Mouse (Mus musculus) hindbrain, embryonic 10.5 days (tissue): ENCODE data around the gene Fyb. TPM values are rescaled to one million over a fixed set of nuclear protein-coding genes. Genes with fewer than 3 reads are reported as not detected.

Experiments
- DNase-seq: peaks from one replicate; pipeline ENCODE4 v3.0.0-alpha.2; 2017; ENCODE audit warnings: low spot score
- H3K27ac ChIP-seq: fragments of 300-500 bp; sonication (generic); 2 replicates; pipeline ENCODE4 v1.5.1; 2016; ENCODE audit warnings: mild to moderate bottlenecking, moderate library complexity
- H3K27me3 ChIP-seq: fragments of 300-500 bp; sonication (generic); 2 replicates; pipeline ENCODE4 v1.6.1; 2016; ENCODE audit warnings: mild to moderate bottlenecking; ENCODE audit not compliant: poor library complexity, insufficient read depth, severe bottlenecking
- H3K36me3 ChIP-seq: fragments of 300-500 bp; sonication (generic); 2 replicates; pipeline ENCODE4 v1.6.1; 2016; ENCODE audit warnings: mild to moderate bottlenecking, moderate library complexity
- H3K4me1 ChIP-seq: fragments of 300-500 bp; sonication (generic); replicated peaks from 2 replicates; pipeline ENCODE4 v1.6.1; 2016; ENCODE audit warnings: mild to moderate bottlenecking
- H3K4me3 ChIP-seq: fragments of 300-500 bp; sonication (generic); 2 replicates; pipeline ENCODE4 v1.5.1; 2016; ENCODE audit warnings: mild to moderate bottlenecking, moderate library complexity
- H3K9me3 ChIP-seq: fragments of 300-500 bp; sonication (generic); 2 replicates; pipeline ENCODE4 v1.6.1; 2016; ENCODE audit warnings: mild to moderate bottlenecking, moderate library complexity
- WGBS: fragments of 180-500 bp; shearing (Covaris S2); methylation state at CpG from one replicate; pipeline ENCODE4 v1.1.7; 2016; 5-methylcytosine and 5-hydroxymethylcytosine counted together
- polyA plus RNA-seq: library from polyadenylated mRNA; unstranded; fragments of >200 nt; fragmentation: Nextera tagmentation; extraction: Ambion mirVana; gene quantifications from 2 replicates; pipeline ENCODE4 v1.2.1, GENCODE M21; 2016

Fyb gene
- polyA plus RNA-seq, 1 experiment from 2014 or later = 3.8 TPM

DNA sequence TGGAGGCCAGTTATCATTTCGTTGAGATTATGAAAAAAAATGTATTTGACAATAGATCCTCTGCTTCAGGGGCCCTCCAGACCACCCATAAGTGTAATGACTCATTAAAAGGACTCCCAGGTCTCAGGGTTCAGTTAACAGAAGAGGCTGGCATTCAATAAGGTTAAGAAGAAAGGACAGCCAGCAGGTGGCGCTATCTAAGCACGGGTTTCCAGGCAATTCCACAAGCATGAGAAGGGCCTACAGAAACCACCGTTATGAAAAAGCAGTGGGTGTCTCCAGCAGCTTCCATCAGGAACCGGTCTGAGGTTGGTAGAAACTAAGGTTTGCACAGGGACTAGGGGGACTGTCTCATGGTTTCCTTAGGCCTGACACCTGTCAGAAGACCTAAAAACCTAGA is 99.9 kb downstream of the Fyb start:
- 6% methylated on average over 5 of the region's 5 CpGs for WGBS
- Histone ChIP-seq H3K27me3 (no peaks in the 10 kb centered on the region), H3K4me1 (peaks cover 13% of the 10 kb centered on the region), H3K4me3 (no peak overlapping the region), H3K27ac (no peak overlapping the region), H3K9me3 (no peaks in the 10 kb centered on the region), H3K36me3 (no peaks in the 10 kb centered on the region)
- peak; percentile 83 for DNase-seq

DNA sequence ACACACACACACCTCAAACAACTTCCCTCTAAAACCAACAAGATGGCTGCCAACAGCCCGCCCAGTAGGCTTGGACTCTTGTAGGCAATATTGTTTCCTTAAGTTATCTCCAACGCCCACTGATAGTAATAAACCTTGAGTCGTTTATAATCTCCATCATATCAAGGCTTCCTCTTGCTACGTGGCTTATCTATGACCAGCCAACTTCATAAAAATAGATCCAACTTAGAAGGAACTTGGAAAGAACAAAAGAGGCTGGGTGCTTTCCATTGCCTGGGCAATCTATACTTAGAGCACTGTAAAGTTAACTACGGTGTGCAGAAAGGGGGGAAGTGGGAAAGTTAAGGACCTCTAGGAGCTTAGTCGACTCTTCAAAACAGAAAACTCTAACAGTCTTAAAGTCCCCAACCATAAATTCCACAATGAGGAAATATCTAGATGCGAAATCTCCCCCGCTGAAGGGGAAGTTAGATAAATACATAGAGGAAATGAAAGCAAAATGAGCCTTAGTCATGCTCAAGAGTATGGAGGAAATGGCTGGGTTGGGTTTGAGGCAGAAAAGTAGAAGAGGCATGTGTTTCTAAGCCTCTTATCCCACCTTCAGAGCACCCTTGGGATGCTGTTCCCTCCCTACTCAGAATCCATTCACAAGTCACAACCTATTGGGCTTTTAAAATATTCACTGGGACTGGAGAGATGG is 101.0 kb downstream of the Fyb start:
- H3K27ac ChIP-seq = peak overlapping the region; percentile 67; the same call in 1 of the 2 replicates
- DNase-seq = no peak
- no peaks in the 10 kb centered on the region for H3K27me3 ChIP-seq
- no peaks in the 10 kb centered on the region for H3K9me3 ChIP-seq
- 94% methylated on average over 8 of the region's 8 CpGs for WGBS
- H3K36me3 ChIP-seq = no peaks in the 10 kb centered on the region
- peaks cover 13% of the 10 kb centered on the region for H3K4me1 ChIP-seq
- H3K4me3 ChIP-seq = no peak overlapping the region

DNA sequence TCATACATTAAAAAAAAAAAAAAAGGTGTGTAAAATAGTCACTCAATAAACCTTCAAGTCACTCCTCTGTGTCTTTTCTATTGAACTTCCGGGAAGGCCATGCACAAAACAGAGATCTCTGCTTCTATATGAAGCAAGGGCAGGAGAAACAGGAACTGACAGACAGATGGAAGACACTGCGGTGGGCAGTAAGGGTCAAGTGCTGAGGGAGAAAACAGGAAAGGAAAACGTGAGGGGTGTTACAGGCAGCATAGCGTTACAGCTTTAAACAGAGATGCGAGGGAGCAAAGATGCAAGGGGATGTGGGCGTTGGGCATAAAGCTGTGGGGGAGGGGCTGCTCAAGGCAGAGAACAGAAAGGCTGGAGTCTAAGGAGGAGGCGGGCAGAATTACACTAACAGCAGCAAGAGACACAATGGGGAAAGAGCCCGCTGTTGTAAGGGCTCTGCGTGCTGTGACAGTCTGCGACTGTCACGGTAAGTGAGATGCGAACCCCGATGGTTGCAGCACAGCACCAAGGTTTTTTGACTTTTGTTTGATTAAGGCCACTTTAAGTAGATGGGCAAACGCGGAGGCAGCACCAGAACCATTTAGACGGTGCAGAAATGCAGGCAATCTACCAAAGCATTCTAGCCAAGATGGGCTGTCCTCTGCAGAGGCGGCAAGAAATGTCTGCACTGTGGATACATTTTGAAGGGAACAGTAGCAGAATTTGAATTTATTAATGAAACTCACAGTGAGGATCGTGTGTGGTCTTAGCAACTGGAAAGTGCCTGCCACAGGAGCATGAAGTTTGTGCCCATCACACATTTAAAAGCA is 101.9 kb downstream of the Fyb start:
- H3K27ac ChIP-seq = peak overlapping the region; percentile 67
- H3K27me3 ChIP-seq = no peaks in the 10 kb centered on the region
- H3K36me3 ChIP-seq = no peaks in the 10 kb centered on the region
- WGBS = 12% methylated on average over 18 of the region's 18 CpGs
- DNase-seq = peak; percentile 47
- no peaks in the 10 kb centered on the region for H3K9me3 ChIP-seq
- H3K4me1 ChIP-seq = peaks cover 13% of the 10 kb centered on the region
- peak overlapping the region; percentile 46 for H3K4me3 ChIP-seq

DNA sequence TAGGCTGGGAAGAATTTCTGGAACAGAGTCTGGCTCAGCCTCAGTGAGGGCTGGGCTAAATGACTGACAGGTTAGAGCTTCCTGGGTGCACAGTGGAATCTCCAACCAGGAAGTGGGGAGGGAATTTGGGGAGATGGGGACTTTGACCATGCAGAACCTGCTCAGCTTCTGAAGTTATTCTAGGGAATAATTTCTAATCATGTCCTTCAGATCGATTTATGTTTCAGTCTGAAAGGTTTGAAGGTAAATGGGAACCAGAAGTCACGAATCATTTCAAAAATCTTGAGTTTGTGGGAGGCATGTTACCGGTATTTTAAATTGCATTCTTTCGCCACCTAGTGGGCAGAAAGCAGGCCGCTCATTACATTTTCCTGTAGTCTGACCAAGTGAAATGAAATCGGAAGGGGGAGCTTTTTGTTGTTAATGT is 103.0 kb downstream of the Fyb start:
- 6% methylated on average over 6 of the region's 6 CpGs for WGBS
- peak overlapping the region; percentile 12 for H3K4me3 ChIP-seq
- DNase-seq = peak; percentile 41

GRCm38 (mm10) chr15:6626123-6626522 is 103.5 kb downstream of the Fyb start:
- Histone ChIP-seq H3K9me3 (no peaks in the 10 kb centered on the region), H3K27me3 (no peaks in the 10 kb centered on the region), H3K27ac (no peak overlapping the region), H3K36me3 (no peaks in the 10 kb centered on the region), H3K4me1 (peaks cover 13% of the 10 kb centered on the region), H3K4me3 (no peak overlapping the region)
- no peak for DNase-seq
- 75% methylated on average over 5 of the region's 5 CpGs for WGBS

More for the DNA sequence above, 103.0 kb downstream of the Fyb start:
- H3K9me3 ChIP-seq = no peaks in the 10 kb centered on the region
- no peak overlapping the region for H3K27ac ChIP-seq
- H3K4me1 ChIP-seq = peaks cover 13% of the 10 kb centered on the region
- H3K36me3 ChIP-seq = no peaks in the 10 kb centered on the region
- no peaks in the 10 kb centered on the region for H3K27me3 ChIP-seq

- no peaks in the 10 kb centered on the region for H3K27me3 ChIP-seq
- no peaks in the 10 kb centered on the region for H3K36me3 ChIP-seq
- H3K9me3 ChIP-seq = no peaks in the 10 kb centered on the region
- H3K4me3 ChIP-seq = no peak overlapping the region
- no peak for DNase-seq
- peaks cover 13% of the 10 kb centered on the region for H3K4me1 ChIP-seq
- no peak overlapping the region for H3K27ac ChIP-seq
- 80% methylated on average over 6 of the region's 6 CpGs for WGBS
Measured at GRCm38 (mm10) chr15:6628431-6629077, 105.9 kb downstream of the Fyb start.

DNA sequence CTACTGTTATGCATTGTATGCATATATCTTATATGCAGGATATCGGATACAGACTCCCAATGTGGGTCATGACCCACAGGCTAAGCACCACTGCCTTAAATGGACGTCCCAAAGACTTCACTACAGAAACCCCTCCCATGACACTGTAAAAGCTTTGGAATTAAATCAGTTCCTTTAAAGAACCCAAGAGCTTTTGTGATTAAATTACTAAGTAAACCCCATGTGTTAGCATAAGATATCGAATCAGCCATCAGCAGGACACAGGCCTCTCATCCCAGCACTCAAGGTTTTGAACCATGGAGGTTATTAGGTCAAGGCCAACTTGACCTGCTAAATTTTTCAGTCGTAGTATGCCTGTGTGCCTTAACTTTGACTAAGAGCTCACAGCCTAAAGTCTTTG is 106.5 kb downstream of the Fyb start:
- no peak overlapping the region for H3K27ac ChIP-seq
- H3K27me3 ChIP-seq = no peaks in the 10 kb centered on the region
- H3K9me3 ChIP-seq = no peaks in the 10 kb centered on the region
- H3K36me3 ChIP-seq = no peaks in the 10 kb centered on the region
- H3K4me3 ChIP-seq = no peak overlapping the region
- peaks cover 13% of the 10 kb centered on the region for H3K4me1 ChIP-seq
- WGBS = 76% methylated on average over 4 of the region's 4 CpGs
- DNase-seq = no peak

- Histone ChIP-seq H3K36me3 (no peaks in the 10 kb centered on the region), H3K27ac (no peak overlapping the region), H3K9me3 (no peaks in the 10 kb centered on the region), H3K4me3 (no peak overlapping the region), H3K27me3 (no peaks in the 10 kb centered on the region), H3K4me1 (no peaks in the 10 kb centered on the region)
- 74% methylated on average over 3 of the region's 3 CpGs for WGBS
- DNase-seq = no peak
Measured at GRCm38 (mm10) chr15:6635405-6635804, 112.8 kb downstream of the Fyb start.

DNA sequence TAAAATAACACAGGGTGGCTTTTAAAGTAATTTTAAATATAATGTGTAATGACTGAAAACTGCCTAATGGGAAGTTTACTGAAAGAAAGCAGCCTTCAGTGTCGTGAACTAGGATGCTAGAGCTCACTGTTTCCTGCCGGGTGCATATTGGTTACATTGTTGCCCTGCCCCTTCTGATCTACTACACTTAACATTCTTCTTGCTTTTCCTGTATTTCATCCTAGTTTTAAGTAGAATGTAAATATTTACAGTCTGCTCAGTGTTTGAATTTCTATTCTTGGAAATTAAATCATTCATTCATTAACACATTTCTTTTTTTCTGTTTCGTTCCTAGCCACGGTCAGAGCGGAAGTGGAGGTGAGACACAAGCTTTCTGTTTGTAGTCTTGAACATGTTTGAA is 119.6 kb downstream of the Fyb start:
- H3K27ac ChIP-seq = no peak overlapping the region
- no peak for DNase-seq
- no peaks in the 10 kb centered on the region for H3K4me1 ChIP-seq
- no peaks in the 10 kb centered on the region for H3K36me3 ChIP-seq
- no peaks in the 10 kb centered on the region for H3K27me3 ChIP-seq
- 86% methylated on average over 5 of the region's 5 CpGs for WGBS
- H3K4me3 ChIP-seq = no peak overlapping the region
- no peaks in the 10 kb centered on the region for H3K9me3 ChIP-seq

DNA sequence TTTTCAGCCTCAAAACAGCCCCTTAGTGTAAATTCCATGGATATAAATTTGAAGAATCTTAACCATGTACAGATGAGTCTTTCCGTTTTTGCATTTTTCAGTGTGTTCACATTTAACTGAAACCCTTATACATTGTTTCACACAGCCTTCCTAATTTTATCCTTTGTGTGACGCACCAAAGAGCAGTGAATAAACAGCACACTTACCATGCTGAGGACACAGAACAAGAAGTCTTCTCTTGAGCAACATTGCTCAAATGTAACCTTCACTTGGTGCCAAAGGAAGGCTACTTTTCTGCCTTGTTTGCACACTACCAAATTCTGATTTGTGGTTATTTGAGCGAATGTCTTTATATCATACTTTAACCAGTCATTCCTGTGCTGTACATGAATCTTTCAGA is 122.8 kb downstream of the Fyb start:
- H3K27me3 ChIP-seq = no peaks in the 10 kb centered on the region
- H3K4me1 ChIP-seq = no peaks in the 10 kb centered on the region
- H3K36me3 ChIP-seq = no peaks in the 10 kb centered on the region
- no peaks in the 10 kb centered on the region for H3K9me3 ChIP-seq
- no peak for DNase-seq
- no peak overlapping the region for H3K27ac ChIP-seq
- WGBS = 91% methylated on average over 3 of the region's 3 CpGs
- H3K4me3 ChIP-seq = no peak overlapping the region

DNA sequence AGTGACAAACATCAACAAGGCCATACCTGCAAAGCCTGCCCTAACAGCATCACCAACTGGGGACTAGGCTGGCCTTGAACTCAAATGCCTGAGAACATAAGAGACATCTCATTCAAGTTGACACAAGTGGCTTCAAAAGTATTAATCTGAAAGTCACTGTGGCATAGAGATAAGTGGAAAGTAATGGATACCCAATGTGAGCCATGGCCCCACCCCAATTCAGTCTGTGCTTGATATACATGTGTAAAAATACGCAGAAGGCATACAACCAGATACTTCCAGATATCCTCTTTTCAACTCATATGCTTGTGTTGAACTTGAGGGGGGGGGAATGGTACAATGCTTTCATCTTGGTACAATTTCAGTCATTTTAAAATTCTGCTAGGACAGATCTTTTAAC is 124.4 kb downstream of the Fyb start:
- WGBS = 83% methylated on average over 1 of the region's 1 CpGs
- DNase-seq = no peak

GRCm38 (mm10) chr15:6648757-6649403 is 126.2 kb downstream of the Fyb start:
- no peak for DNase-seq
- H3K9me3 ChIP-seq = no peaks in the 10 kb centered on the region
- WGBS = 85% methylated on average over 7 of the region's 7 CpGs
- no peak overlapping the region for H3K4me3 ChIP-seq
- H3K4me1 ChIP-seq = no peaks in the 10 kb centered on the region
- H3K36me3 ChIP-seq = no peaks in the 10 kb centered on the region
- H3K27me3 ChIP-seq = no peaks in the 10 kb centered on the region
- no peak overlapping the region for H3K27ac ChIP-seq

More for the DNA sequence above, 124.4 kb downstream of the Fyb start:
- Histone ChIP-seq H3K4me3 (no peak overlapping the region), H3K9me3 (no peaks in the 10 kb centered on the region), H3K4me1 (no peaks in the 10 kb centered on the region), H3K27me3 (no peaks in the 10 kb centered on the region), H3K36me3 (no peaks in the 10 kb centered on the region), H3K27ac (no peak overlapping the region)
